Mouse (Mus musculus) kidney, adult 2 months (tissue): ENCODE measurements at regions not wholly inside any gene's neighbourhood (a gene's known extent, or its start where the extent isn't known, plus 50 kb on each side); places are given as distances from the start of the nearest gene placed in this dataset.

Experiments
- CTCF ChIP-seq: fragments of 200-500 bp; conservative IDR thresholded peaks from 2 replicates; pipeline ENCODE4 v1.5.1; 2011; ENCODE audit warnings: low read depth, mild to moderate bottlenecking, control low read depth, low read length, moderate library complexity, mixed read lengths; ENCODE audit not compliant: insufficient read depth, insufficient read length
- POLR2A ChIP-seq: fragments of 200-500 bp; IDR thresholded peaks from one replicate; pipeline ENCODE4 v1.6.1; 2011; ENCODE audit warnings: low read depth, low read length, control low read depth

- TF ChIP-seq CTCF (no peak), POLR2A (no peak)
Observed at GRCm38 (mm10) chr6:117329164-117329939, 161.0 kb downstream of the Cxcl12 start.
